Mouse (Mus musculus) kidney, embryonic 16.5 days (tissue): Measurements from ENCODE around the gene Rab14. TPM values are rescaled to one million over a fixed set of nuclear protein-coding genes. Genes with fewer than 3 reads are reported as not detected.

Experiments used
- ATAC-seq: fragments of 200-750 bp; cut with Nextera tagmentation; 2 replicates; pipeline ENCODE4 v1.8.0; 2017; ENCODE audit warnings: moderate TSS enrichment; ENCODE audit not compliant: low FRiP score, low TSS enrichment
- H3K27ac ChIP-seq: fragments of 300-500 bp; sonication (generic); 2 replicates; pipeline ENCODE4 v1.5.1; 2014; ENCODE audit warnings: low read length
- H3K27me3 ChIP-seq: fragments of 300-500 bp; sonication (generic); 2 replicates; pipeline ENCODE4 v1.6.1; 2014; ENCODE audit warnings: low read length, control low read depth, mixed read lengths; ENCODE audit not compliant: insufficient read depth
- H3K36me3 ChIP-seq: fragments of 300-500 bp; sonication (generic); 2 replicates; pipeline ENCODE4 v1.6.1; 2014; ENCODE audit warnings: low read length, control low read depth, mixed read lengths; ENCODE audit not compliant: insufficient read depth
- H3K4me1 ChIP-seq: fragments of 300-500 bp; sonication (generic); 2 replicates; pipeline ENCODE4 v1.6.1; 2014; ENCODE audit warnings: low read length, control low read depth, mixed read lengths; ENCODE audit not compliant: insufficient read depth
- H3K4me2 ChIP-seq: fragments of 300-500 bp; sonication (generic); replicated peaks from 2 replicates; pipeline ENCODE4 v1.6.1; 2014; ENCODE audit warnings: low read depth, low read length
- H3K4me3 ChIP-seq: fragments of 300-500 bp; sonication (generic); 2 replicates; pipeline ENCODE4 v1.5.1; 2014; ENCODE audit warnings: mild to moderate bottlenecking, low read length
- H3K9ac ChIP-seq: fragments of 300-500 bp; sonication (generic); replicated peaks from 2 replicates; pipeline ENCODE4 v1.6.1; 2014; ENCODE audit warnings: low read length
- H3K9me3 ChIP-seq: fragments of 300-500 bp; sonication (generic); 2 replicates; pipeline ENCODE4 v1.6.1; 2016; ENCODE audit warnings: low read length, control low read depth
- WGBS: fragments of 180-500 bp; shearing (Covaris S2); extraction: QIAGEN DNeasy Blood & Tissue Kit; methylation state at CpG from one replicate; pipeline ENCODE4 v1.1.7; 2014; 5-methylcytosine and 5-hydroxymethylcytosine counted together
- polyA plus RNA-seq: library from polyadenylated mRNA; unstranded; fragments of >200 nt; fragmentation: Nextera tagmentation; extraction: Ambion mirVana; gene quantifications from 2 replicates; pipeline ENCODE4 v1.2.1, GENCODE M21; 2015

The Rab14 gene
- 309 and 365 TPM in 2 replicates for polyA plus RNA-seq

DNA sequence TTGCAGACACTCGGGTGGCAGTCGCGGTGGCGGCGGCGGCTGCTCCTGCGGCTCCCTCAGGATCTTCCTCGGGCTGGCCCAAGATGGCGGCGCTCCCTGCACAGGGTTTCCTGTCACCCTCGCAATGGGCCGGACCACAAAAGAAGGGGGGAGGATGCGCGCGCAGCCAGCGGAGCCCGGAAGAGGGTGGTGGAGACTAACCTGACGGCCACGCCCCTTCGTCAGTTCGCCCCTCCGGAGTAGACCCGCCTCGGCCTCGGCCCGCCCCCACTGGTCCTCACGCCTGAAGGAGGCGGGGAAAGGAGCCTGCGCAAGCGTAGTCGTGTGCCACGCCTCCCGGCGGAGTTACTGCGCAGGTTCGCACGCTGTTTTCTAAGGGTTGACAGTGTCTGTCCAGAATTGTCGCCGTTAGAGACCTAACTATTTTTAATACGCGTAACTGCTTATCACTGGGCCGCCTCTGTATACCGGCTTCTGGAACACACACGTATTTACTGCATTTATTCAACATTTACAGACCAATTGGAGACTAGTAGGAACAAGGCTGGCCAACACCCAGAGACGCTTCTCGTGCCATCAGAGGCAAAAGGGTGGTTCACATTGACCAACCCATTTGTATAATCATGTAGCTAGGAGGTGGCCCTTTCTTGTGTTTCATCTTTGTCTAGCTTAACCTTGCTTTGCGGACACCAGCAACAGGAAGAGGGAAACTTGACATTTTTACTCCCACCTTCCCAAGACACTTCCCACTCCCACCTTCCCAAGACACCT lies at the start of gene Rab14:
Gene Rab14 (minus strand): TSS at position 223 of the 771 bp plus-strand sequence.
- Histone ChIP-seq H3K27me3 (no peaks in the 10 kb centered on the region), H3K27ac (peak within 1 kb of the TSS; percentile 97), H3K4me1 (peaks cover 18% of the 10 kb centered on the region), H3K4me3 (peak within 1 kb of the TSS; percentile 95), H3K4me2 (peak within 1 kb of the TSS; percentile 68), H3K9me3 (no peaks in the 10 kb centered on the region), H3K9ac (peak within 1 kb of the TSS; percentile 99), H3K36me3 (no peaks in the 10 kb centered on the region)
- peak; percentile 98 for ATAC-seq
- under 1% methylated on average over 47 of the region's 47 CpGs for WGBS

DNA sequence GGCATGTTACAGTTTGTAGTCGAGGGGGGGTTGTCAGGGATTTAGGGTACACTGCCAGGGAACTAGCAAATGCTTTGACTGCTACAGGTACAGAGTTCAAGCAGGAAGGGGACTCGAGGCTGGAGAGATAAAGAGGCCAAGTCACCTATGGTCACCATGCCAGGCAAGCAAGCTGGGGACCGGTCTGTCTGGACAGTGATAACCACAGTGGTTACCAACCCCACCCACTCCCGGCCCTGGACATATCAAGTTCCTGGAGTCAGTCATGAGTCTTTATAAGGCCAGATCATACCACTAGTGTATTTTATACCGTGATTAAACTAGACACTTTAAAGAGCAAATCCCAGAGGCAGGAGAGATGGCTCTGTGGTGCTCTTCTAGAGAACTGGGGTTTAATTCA lies 46.8 kb upstream of the Rab14 start:
- H3K27ac ChIP-seq = no peak overlapping the region
- no peaks in the 10 kb centered on the region for H3K36me3 ChIP-seq
- H3K4me3 ChIP-seq = no peak overlapping the region
- no peak overlapping the region for H3K9ac ChIP-seq
- peaks cover 4% of the 10 kb centered on the region for H3K4me1 ChIP-seq
- 63% methylated on average over 5 of the region's 5 CpGs for WGBS
- no peaks in the 10 kb centered on the region for H3K27me3 ChIP-seq
- peaks cover 4% of the 10 kb centered on the region; the same call in 1 of the 2 replicates for H3K9me3 ChIP-seq
- H3K4me2 ChIP-seq = no peak overlapping the region
- ATAC-seq = no peak

DNA sequence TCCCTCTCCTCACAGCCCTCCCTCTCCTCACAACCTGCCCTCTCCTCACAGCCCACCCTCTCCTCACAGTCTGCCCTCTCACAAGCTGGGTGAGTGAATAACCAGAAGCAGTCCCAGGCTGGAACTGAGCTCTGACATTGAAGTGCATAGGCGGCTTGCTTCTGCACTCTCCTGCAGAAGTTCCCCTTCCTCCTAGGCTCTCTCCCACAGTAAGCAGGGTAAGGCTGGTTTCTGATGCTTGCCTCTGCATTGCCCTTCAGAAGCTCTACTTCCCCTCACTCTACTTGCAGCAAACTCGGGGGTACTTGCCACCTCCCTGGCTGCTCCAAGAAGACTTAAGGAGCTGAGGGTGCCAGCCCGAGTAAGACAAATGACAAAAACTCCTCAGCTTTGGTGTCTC lies 43.3 kb upstream of the Rab14 start:
- WGBS = 62% methylated on average over 3 of the region's 3 CpGs
- no peaks in the 10 kb centered on the region for H3K27me3 ChIP-seq
- ATAC-seq = no peak
- H3K4me2 ChIP-seq = no peak overlapping the region
- no peaks in the 10 kb centered on the region for H3K36me3 ChIP-seq
- no peak overlapping the region for H3K4me3 ChIP-seq
- H3K9ac ChIP-seq = no peak overlapping the region
- H3K4me1 ChIP-seq = peaks cover 4% of the 10 kb centered on the region
- H3K9me3 ChIP-seq = peaks cover 4% of the 10 kb centered on the region; the same call in 1 of the 2 replicates
- H3K27ac ChIP-seq = no peak overlapping the region

DNA sequence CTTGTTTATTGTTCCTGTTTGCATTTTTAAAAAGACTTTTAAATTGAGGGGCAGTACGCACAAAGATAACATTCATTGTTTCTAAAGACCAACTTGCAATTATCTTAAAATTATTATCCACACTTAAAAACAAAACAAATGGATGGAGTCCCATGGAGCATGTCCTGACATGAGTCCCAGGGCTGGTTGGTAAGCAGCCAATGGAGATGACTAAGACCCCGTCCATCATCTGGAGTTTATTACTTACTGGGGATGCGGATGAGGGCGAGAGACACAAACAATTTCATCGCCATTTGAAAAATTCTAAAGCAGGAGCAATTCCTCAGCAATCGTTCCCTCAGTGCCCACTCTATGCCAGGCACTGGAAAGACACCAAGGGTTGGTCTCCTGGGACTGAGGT lies 34.1 kb upstream of the Rab14 start:
- no peak overlapping the region for H3K4me3 ChIP-seq
- 77% methylated on average over 6 of the region's 6 CpGs for whole genome bisulfite sequencing
- no peak for ATAC-seq

DNA sequence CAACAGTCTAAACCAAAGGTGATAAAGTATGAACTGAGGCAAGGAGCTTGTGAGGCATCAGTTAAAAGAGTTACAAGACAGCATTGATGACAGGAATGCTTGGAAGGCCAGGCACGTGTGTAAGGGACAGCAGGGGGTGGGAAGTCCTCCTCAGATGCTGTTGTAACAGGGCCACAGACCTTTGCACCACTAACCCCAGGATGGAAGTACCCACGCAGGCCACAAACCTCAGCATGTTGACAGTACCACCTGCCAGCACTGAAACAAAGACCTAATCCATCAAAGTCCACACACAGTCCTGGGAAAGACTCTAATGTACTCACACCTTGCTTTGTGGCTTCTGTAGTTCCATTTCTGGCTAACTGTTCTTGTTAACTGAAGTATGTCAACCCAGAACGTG lies 33.0 kb upstream of the Rab14 start:
- no peak overlapping the region for H3K27ac ChIP-seq
- H3K9ac ChIP-seq = no peak overlapping the region
- no peaks in the 10 kb centered on the region for H3K27me3 ChIP-seq
- 38% methylated on average over 3 of the region's 3 CpGs for WGBS
- no peak overlapping the region for H3K4me3 ChIP-seq
- no peak for ATAC-seq
- no peaks in the 10 kb centered on the region for H3K36me3 ChIP-seq
- H3K4me2 ChIP-seq = no peak overlapping the region
- H3K4me1 ChIP-seq = peaks cover 12% of the 10 kb centered on the region
- H3K9me3 ChIP-seq = no peaks in the 10 kb centered on the region

More for the DNA sequence above, 34.1 kb upstream of the Rab14 start:
- Histone ChIP-seq H3K9ac (no peak overlapping the region), H3K27me3 (no peaks in the 10 kb centered on the region), H3K4me2 (no peak overlapping the region), H3K36me3 (no peaks in the 10 kb centered on the region), H3K27ac (no peak overlapping the region), H3K9me3 (no peaks in the 10 kb centered on the region), H3K4me1 (peaks cover 10% of the 10 kb centered on the region)

DNA sequence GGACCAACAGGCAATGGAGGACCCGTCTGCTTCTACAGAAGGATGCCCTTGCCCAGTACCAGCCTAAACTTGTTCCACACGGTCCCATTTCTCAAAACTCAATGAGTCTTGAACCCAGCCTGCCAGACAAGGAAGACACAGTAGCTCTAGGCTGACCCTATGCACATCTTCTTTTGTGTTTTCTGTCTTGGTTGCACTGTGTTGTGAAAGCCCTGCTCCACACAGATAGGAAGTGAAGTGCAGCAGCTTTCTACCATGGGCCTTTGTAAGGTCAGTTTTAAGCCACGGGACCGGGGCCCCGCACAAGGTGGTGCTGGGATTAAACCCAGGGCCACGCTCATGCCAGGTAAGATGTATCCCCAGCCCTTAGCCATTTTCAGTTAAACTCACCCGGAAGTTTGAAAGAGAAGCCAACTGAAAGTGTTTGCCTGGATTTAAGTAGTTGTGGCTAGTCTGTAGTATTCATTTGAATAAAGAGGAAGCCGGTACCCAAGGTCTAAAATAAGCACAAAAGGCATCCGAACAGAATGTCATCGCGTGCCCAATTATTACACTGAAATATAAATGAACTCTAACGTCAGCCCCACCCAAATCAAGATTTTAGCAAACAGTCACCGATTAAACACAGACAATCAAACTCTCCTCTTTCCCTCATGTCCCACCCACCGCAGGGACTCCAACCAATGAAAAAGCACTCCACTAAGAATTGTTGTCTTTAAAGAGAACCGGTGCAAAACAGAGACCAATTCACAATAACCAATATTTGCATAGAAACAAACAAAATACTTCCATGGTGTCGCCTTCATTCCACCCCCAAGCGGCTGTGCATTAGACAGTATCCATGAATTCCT lies 31.9 kb upstream of the Rab14 start:
- no peak overlapping the region for H3K27ac ChIP-seq
- no peaks in the 10 kb centered on the region for H3K9me3 ChIP-seq
- H3K9ac ChIP-seq = no peak overlapping the region
- peaks cover 12% of the 10 kb centered on the region for H3K4me1 ChIP-seq
- WGBS = 79% methylated on average over 17 of the region's 17 CpGs
- no peak overlapping the region for H3K4me2 ChIP-seq
- no peaks in the 10 kb centered on the region for H3K36me3 ChIP-seq
- no peak for ATAC-seq
- no peak overlapping the region for H3K4me3 ChIP-seq
- no peaks in the 10 kb centered on the region for H3K27me3 ChIP-seq

DNA sequence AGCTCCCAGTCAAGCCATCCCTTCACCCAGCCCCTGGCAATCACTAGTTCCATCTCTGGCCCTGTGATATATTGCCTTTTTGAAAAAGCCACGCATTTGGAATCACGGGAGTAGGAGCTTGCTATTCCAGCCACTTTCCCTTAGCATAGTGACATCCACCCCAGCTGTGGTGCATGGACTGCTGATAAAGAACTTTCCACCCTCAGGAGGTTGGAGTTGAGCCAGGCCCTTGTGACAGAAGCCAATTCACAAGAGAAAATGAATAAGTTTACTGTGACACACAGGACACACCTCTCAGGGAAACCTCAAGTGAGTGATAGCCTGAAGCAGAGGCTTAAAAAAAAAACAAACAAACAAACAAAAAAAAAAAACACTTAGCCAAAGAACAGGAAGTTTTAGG lies 31.0 kb upstream of the Rab14 start:
- Histone ChIP-seq H3K36me3 (no peaks in the 10 kb centered on the region), H3K9me3 (no peaks in the 10 kb centered on the region), H3K4me2 (no peak overlapping the region), H3K4me1 (peaks cover 12% of the 10 kb centered on the region; the same call in 1 of the 2 replicates), H3K27me3 (no peaks in the 10 kb centered on the region), H3K4me3 (no peak overlapping the region), H3K27ac (no peak overlapping the region), H3K9ac (no peak overlapping the region)
- whole genome bisulfite sequencing = 33% methylated on average over 2 of the region's 2 CpGs
- ATAC-seq = no peak

DNA sequence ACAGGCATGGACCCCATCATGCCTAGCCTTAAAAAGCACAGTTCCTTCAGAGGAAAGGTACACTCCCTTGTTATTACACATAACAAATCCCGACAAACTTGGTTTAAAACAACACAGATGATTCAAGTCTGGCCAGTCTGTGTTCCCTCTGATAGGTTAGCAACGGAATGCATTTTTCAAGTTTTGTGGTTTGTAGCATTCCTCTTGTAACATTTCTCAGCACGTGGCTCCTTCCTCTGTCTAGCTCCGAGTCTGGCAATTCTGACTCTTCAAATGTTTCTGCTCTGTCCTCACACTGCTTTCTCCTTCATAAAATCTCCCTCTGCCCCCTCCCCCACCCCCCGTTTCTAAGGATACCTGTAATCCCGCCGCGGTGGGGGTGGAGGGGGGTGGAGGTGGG lies 29.3 kb upstream of the Rab14 start:
- 0 out of 2 replicates have a peak, but pooled peaks have one; percentile 12 for ATAC-seq
- Histone ChIP-seq H3K4me2 (0 out of 2 replicates have a peak overlapping the region, but pooled peaks have one; percentile 11), H3K4me3 (no peak overlapping the region), H3K9ac (no peak overlapping the region; the same call in 1 of the 2 replicates), H3K27ac (no peak overlapping the region), H3K27me3 (no peaks in the 10 kb centered on the region), H3K36me3 (no peaks in the 10 kb centered on the region), H3K9me3 (no peaks in the 10 kb centered on the region), H3K4me1 (peaks cover 12% of the 10 kb centered on the region; the same call in 1 of the 2 replicates)
- WGBS = 13% methylated on average over 8 of the region's 8 CpGs

DNA sequence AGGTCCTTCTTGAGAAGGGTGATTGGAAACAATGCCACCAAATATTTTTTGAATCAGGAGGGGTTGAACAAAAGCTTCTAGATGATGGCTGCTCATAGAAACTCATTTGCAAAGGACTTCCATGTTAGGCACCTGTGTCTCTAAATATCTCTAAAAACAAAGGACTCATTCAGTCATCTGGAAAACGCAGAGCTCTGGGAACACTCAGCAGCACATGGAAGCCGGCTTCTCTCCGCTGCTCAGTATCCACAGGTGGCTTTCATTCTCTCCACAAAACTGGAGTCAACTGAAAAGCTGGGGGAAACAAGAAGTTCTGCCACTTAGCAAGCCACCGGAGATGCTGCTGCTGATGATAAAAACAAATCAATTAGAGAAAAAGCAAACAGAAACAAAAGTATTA lies 27.2 kb upstream of the Rab14 start:
- Histone ChIP-seq H3K4me3 (no peak overlapping the region), H3K27me3 (no peaks in the 10 kb centered on the region), H3K4me2 (no peak overlapping the region), H3K27ac (no peak overlapping the region), H3K36me3 (no peaks in the 10 kb centered on the region), H3K4me1 (peaks cover 15% of the 10 kb centered on the region; the same call in 1 of the 2 replicates), H3K9me3 (no peaks in the 10 kb centered on the region), H3K9ac (no peak overlapping the region)
- no peak for ATAC-seq
- WGBS = 68% methylated on average over 4 of the region's 4 CpGs
